Mouse (Mus musculus): ENCODE measurements around the gene Ccdc85a. TPM values are rescaled to one million over a fixed set of nuclear protein-coding genes. Genes with fewer than 3 reads are reported as not detected.
"Not testable (repeated sequence)": the region's sequence is repeated elsewhere in the genome, so short reads cannot be mapped to it uniquely, and the experiment has no call there.

The Ccdc85a gene
- polyA plus RNA-seq, 1 experiment from 2014 or later = 0.75 TPM

GRCm38 (mm10) chr11:28415841-28416240 lies 168.3 kb downstream of the Ccdc85a start:
- no peak overlapping the region for H3K4me3 ChIP-seq (ENCODE audit: low read depth, low read length)
- H3K9me3 ChIP-seq (ENCODE audit: control insufficient read depth, low read length) = no peaks in the 10 kb centered on the region
- no peak overlapping the region for H3K4me2 ChIP-seq (replicated peaks; ENCODE audit: low read depth)
- no peaks in the 10 kb centered on the region for H3K4me1 ChIP-seq (replicated peaks; ENCODE audit: control insufficient read depth, insufficient read depth)
- no peak for DNase-seq (ENCODE audit: low spot score)
- WGBS = 72% methylated on average over 2 of the region's 2 CpGs
- no peak overlapping the region for H3K27ac ChIP-seq (replicated peaks)
- no peak for ATAC-seq (ENCODE audit: low FRiP score, low TSS enrichment)
- TF ChIP-seq EP300 (optimal IDR thresholded peaks at IDR 0.05) = no peak
- no peak for TF ChIP-seq CTCF (IDR thresholded peaks at IDR 0.05; ENCODE audit: low read depth)
- no peaks in the 10 kb centered on the region for H3K36me3 ChIP-seq (ENCODE audit: control insufficient read depth, insufficient read depth, low read length)
- no peak overlapping the region for H3K9ac ChIP-seq (ENCODE audit: low read length)
- no peaks in the 10 kb centered on the region for H3K27me3 ChIP-seq (ENCODE audit: control insufficient read depth, insufficient read depth, low read length)

GRCm38 (mm10) chr11:28409880-28410279 lies 174.2 kb downstream of the Ccdc85a start:
- ATAC-seq (ENCODE audit: low FRiP score, low TSS enrichment); H3K4me3 ChIP-seq (ENCODE audit: low read depth, low read length); H3K27me3 ChIP-seq (ENCODE audit: control insufficient read depth, insufficient read depth, low read length); H3K9ac ChIP-seq (ENCODE audit: low read length); H3K36me3 ChIP-seq (ENCODE audit: control insufficient read depth, insufficient read depth, low read length); H3K4me2 ChIP-seq (replicated peaks; ENCODE audit: low read depth); H3K4me1 ChIP-seq (replicated peaks; ENCODE audit: control insufficient read depth, insufficient read depth); H3K9me3 ChIP-seq (ENCODE audit: control insufficient read depth, low read length); H3K27ac ChIP-seq (replicated peaks); DNase-seq (ENCODE audit: low spot score): not testable (repeated sequence)
- WGBS = 82% methylated on average over 2 of the region's 2 CpGs

GRCm38 (mm10) chr11:28397166-28397565 lies 187.0 kb downstream of the Ccdc85a start:
- TF ChIP-seq CTCF (IDR thresholded peaks at IDR 0.05; ENCODE audit: low read depth) (no peak), EP300 (optimal IDR thresholded peaks at IDR 0.05) (no peak)
- 63% methylated on average over 1 of the region's 1 CpGs for WGBS
- H3K4me1 ChIP-seq (replicated peaks; ENCODE audit: control insufficient read depth, insufficient read depth) = no peaks in the 10 kb centered on the region
- H3K4me3 ChIP-seq (ENCODE audit: low read depth, low read length) = no peak overlapping the region
- no peak overlapping the region for H3K27ac ChIP-seq (replicated peaks)
- no peak overlapping the region for H3K4me2 ChIP-seq (replicated peaks; ENCODE audit: low read depth)
- H3K36me3 ChIP-seq (ENCODE audit: control insufficient read depth, insufficient read depth, low read length) = no peaks in the 10 kb centered on the region
- DNase-seq (ENCODE audit: low spot score) = no peak
- no peaks in the 10 kb centered on the region for H3K9me3 ChIP-seq (ENCODE audit: control insufficient read depth, low read length)
- H3K9ac ChIP-seq (ENCODE audit: low read length) = no peak overlapping the region
- no peak for ATAC-seq (ENCODE audit: low FRiP score, low TSS enrichment)
- H3K27me3 ChIP-seq (ENCODE audit: control insufficient read depth, insufficient read depth, low read length) = no peaks in the 10 kb centered on the region

- no peaks in the 10 kb centered on the region for H3K4me1 ChIP-seq (replicated peaks; ENCODE audit: control insufficient read depth, insufficient read depth)
- no peak overlapping the region for H3K4me3 ChIP-seq (ENCODE audit: low read depth, low read length)
- H3K9me3 ChIP-seq (ENCODE audit: control insufficient read depth, low read length) = no peaks in the 10 kb centered on the region
- H3K27me3 ChIP-seq (ENCODE audit: control insufficient read depth, insufficient read depth, low read length) = no peaks in the 10 kb centered on the region
- DNase-seq (ENCODE audit: low spot score) = no peak
- no peak for TF ChIP-seq EP300 (optimal IDR thresholded peaks at IDR 0.05)
- TF ChIP-seq CTCF (IDR thresholded peaks at IDR 0.05; ENCODE audit: low read depth) = no peak
- H3K36me3 ChIP-seq (ENCODE audit: control insufficient read depth, insufficient read depth, low read length) = no peaks in the 10 kb centered on the region
- no peak for ATAC-seq (ENCODE audit: low FRiP score, low TSS enrichment)
- no peak overlapping the region for H3K4me2 ChIP-seq (replicated peaks; ENCODE audit: low read depth)
- H3K27ac ChIP-seq (replicated peaks) = no peak overlapping the region
- no peak overlapping the region for H3K9ac ChIP-seq (ENCODE audit: low read length)
Measured at GRCm38 (mm10) chr11:28375891-28376290, 208.2 kb downstream of the Ccdc85a start.

DNA sequence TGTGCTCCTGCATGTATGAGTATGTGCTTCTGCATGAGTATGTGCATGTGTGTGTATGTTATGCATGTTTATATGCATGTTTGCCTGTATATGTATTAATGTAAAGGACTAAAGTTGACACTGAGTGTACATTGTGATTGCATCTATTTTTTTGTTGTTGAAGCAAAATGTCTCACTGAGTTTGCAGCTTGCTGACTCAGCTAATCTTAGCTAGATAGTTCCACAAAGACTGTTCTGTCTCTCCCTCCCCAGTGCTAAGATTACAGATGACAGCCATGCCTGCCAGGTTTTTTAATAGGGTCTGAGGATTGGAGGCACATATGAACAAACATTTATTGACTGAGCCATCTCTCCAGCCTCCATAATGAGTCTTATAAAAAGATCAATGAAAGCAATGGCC lies 209.5 kb downstream of the Ccdc85a start:
- no peak for DNase-seq (ENCODE audit: low spot score)
- no peak for TF ChIP-seq CTCF (IDR thresholded peaks at IDR 0.05; ENCODE audit: low read depth)
- no peak for TF ChIP-seq EP300 (optimal IDR thresholded peaks at IDR 0.05)
- Histone ChIP-seq H3K4me1 (replicated peaks; ENCODE audit: control insufficient read depth, insufficient read depth) (no peaks in the 10 kb centered on the region), H3K27me3 (ENCODE audit: control insufficient read depth, insufficient read depth, low read length) (no peaks in the 10 kb centered on the region), H3K9ac (ENCODE audit: low read length) (no peak overlapping the region), H3K4me2 (replicated peaks; ENCODE audit: low read depth) (no peak overlapping the region), H3K4me3 (ENCODE audit: low read depth, low read length) (no peak overlapping the region), H3K9me3 (ENCODE audit: control insufficient read depth, low read length) (no peaks in the 10 kb centered on the region), H3K36me3 (ENCODE audit: control insufficient read depth, insufficient read depth, low read length) (no peaks in the 10 kb centered on the region), H3K27ac (replicated peaks) (no peak overlapping the region)
- ATAC-seq (ENCODE audit: low FRiP score, low TSS enrichment) = no peak

DNA sequence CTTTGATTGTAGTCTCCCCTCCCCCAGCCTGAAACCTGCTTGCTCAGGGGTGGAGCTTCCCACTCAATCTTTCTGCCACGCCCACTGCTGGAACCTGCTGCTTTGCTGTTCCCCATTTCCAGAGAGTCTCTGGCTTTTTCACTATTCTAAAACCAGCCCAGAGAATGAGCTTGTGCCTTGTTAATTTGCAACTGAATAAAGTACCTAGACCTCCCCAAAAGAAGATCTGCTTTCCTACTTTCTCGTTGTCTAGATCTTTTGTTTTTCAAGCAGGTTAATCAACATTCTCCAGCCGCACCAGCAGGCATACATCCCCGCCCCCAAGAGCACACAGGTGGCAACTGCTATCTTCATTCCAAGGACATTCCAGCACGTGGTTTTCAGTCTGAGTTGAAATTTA lies 212.7 kb downstream of the Ccdc85a start:
- H3K9me3 ChIP-seq (ENCODE audit: control insufficient read depth, low read length); H3K36me3 ChIP-seq (ENCODE audit: control insufficient read depth, insufficient read depth, low read length); H3K4me2 ChIP-seq (replicated peaks; ENCODE audit: low read depth); H3K4me1 ChIP-seq (replicated peaks; ENCODE audit: control insufficient read depth, insufficient read depth); H3K27ac ChIP-seq (replicated peaks); H3K27me3 ChIP-seq (ENCODE audit: control insufficient read depth, insufficient read depth, low read length); H3K4me3 ChIP-seq (ENCODE audit: low read depth, low read length); DNase-seq (ENCODE audit: low spot score); H3K9ac ChIP-seq (ENCODE audit: low read length); ATAC-seq (ENCODE audit: low FRiP score, low TSS enrichment): not testable (repeated sequence)
- 50% methylated on average over 5 of the region's 5 CpGs for WGBS

DNA sequence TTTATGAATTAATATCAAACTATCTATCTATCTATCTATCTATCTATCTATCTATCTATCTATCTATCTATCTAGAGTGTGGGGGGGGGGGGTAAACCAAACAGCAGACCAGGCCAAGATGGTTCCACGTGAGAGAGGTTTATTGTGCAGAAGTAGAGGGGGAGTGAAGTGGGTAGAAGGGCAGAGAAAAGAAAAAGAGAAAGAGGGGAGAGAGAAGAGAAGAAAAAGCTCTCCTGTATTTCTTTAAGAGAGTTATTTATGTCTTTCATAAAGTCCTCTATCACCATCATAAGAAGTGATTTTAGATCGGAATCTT lies 218.2 kb downstream of the Ccdc85a start:
- no peak overlapping the region for H3K27ac ChIP-seq (replicated peaks)
- ATAC-seq (ENCODE audit: low FRiP score, low TSS enrichment) (no peak), DNase-seq (ENCODE audit: low spot score) (no peak)
- H3K4me2 ChIP-seq (replicated peaks; ENCODE audit: low read depth) = peak overlapping the region; percentile 55; the same call in 1 of the 2 replicates
- TF ChIP-seq CTCF (IDR thresholded peaks at IDR 0.05; ENCODE audit: low read depth) = no peak
- no peak for TF ChIP-seq EP300 (optimal IDR thresholded peaks at IDR 0.05)
- H3K4me3 ChIP-seq (ENCODE audit: low read depth, low read length) = no peak overlapping the region; the same call in 1 of the 2 replicates
- no peaks in the 10 kb centered on the region for H3K27me3 ChIP-seq (ENCODE audit: control insufficient read depth, insufficient read depth, low read length)
- no peak overlapping the region for H3K9ac ChIP-seq (ENCODE audit: low read length)
- WGBS = 45% methylated on average over 2 of the region's 2 CpGs
- no peaks in the 10 kb centered on the region for H3K36me3 ChIP-seq (ENCODE audit: control insufficient read depth, insufficient read depth, low read length)
- H3K4me1 ChIP-seq (replicated peaks; ENCODE audit: control insufficient read depth, insufficient read depth) = no peaks in the 10 kb centered on the region
- no peaks in the 10 kb centered on the region for H3K9me3 ChIP-seq (ENCODE audit: control insufficient read depth, low read length)
